Mouse (Mus musculus): ENCODE data around the gene Rps5.
"Not testable (repeated sequence)": the region's sequence is repeated elsewhere in the genome, so short reads cannot be mapped to it uniquely, and the experiment has no call there.

The Rps5 gene

DNA sequence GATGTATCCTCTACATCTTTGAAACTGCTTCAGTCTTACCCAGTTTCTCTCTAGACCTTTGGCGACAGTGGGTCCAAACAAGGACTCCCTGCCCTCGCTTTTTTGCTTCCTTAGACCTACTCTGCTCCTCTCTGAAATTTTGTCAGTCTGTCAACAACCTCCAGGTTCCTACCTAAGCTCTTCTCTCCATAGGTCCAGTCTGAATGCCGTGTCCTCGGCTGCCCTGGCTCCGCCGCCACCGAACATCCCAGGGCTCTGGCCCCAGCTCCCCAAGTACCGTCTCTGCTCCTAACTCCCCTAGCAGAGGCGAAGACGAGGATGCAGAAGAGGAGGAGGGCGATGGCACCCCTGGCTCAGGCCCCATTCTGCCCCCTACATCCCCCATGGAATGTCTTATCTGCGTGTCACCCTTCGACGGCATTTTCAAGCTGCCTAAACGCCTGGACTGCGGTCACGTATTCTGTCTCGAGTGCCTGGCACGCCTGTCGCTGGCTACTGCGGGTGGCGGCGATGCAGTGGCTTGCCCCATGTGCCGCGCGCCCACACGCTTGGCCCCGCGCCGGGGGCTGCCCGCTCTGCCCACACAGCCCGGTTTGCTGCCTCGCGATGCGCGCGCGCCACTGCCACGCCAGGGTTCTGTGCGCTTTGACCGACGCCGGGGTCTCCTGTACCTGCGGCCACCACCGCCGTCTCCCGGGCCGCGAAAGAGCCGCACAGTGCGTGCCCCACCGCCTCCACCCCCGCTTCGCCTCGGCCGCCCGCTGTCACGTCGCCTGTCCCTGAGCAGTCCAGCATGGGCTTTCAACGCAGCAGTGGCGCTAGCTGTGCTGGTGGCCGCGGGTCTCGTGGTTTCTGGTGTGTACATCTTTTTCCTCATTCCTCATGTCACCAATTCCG, 5.9 kb downstream of the Rps5 start:
- DNase-seq (ENCODE audit: low read depth, low spot score) = peak; percentile 24

- DNase-seq (ENCODE audit: low read depth, low spot score) = no peak
These were observed 11.6 kb downstream of the Rps5 start for GRCm38 (mm10) chr7:12933615-12934140.

DNA sequence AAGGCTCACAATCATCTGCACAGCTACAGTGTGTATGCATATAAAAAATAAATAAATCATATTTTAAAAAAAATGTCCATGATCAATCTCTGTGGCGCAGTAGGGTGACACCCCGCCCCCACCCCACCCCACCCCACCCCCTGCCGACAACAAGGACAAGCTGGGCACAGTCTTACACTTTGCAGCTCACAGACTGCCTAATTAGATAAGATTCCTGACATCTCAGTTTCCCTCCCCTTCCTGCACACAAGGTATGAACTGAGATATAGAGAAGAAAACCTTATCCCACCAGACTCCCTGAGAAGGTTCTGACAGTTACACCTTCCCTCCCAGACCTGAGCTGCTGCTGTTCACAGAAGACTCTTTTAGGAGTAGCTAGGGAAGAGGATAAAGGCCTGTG, 12.7 kb downstream of the Rps5 start:
- no peak for DNase-seq (ENCODE audit: low read depth, low spot score)

DNA sequence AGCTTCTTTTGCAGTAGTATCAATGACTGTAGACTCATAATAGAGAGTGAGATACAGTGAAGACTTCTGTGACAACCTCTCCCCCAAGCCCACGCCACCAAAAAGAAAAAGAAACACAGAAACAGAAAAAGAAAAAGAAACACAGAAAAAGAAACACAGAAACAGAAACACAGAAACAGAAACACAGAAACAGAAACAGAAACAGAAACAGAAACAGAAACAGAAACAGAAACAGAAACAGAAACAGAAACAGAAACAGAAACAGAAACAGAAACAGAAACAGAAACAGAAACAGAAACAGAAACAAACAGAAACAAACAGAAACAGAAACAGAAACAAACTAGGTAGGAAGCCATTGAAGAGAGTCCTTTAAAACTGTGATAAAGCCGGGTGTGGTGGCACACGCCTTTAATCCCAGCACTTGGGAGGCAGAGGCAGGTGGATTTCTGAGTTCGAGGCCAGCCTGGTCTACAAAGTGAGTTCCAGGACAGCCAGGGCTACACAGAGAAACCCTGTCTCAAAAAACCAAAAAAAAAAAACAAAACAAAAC, 15.2 kb downstream of the Rps5 start:
- not testable (repeated sequence) for DNase-seq (ENCODE audit: low read depth, low spot score)

DNA sequence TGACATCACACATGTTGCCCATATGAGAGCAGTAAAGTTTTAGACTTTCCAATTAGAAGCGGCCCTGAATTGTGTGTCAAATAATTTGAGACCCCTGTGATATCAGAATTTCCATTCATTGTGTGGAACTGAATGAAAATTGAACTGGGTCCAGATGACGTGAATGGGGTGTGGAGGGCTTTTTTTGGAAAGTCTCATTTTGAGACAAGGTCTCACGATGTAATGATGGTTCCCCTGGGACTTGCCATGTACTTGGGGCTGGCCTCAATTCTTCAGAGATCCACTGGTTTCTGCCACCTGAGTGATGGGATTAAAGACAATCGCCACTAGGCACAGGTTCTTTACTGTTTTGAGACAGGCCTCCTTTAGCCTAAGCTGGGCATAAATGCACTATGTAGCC, 18.5 kb downstream of the Rps5 start:
- DNase-seq (ENCODE audit: low read depth, low spot score) = no peak

GRCm38 (mm10) chr7:12943488-12943887, 21.4 kb downstream of the Rps5 start:
- peak; percentile 71 for DNase-seq (ENCODE audit: low read depth, low spot score)

DNA sequence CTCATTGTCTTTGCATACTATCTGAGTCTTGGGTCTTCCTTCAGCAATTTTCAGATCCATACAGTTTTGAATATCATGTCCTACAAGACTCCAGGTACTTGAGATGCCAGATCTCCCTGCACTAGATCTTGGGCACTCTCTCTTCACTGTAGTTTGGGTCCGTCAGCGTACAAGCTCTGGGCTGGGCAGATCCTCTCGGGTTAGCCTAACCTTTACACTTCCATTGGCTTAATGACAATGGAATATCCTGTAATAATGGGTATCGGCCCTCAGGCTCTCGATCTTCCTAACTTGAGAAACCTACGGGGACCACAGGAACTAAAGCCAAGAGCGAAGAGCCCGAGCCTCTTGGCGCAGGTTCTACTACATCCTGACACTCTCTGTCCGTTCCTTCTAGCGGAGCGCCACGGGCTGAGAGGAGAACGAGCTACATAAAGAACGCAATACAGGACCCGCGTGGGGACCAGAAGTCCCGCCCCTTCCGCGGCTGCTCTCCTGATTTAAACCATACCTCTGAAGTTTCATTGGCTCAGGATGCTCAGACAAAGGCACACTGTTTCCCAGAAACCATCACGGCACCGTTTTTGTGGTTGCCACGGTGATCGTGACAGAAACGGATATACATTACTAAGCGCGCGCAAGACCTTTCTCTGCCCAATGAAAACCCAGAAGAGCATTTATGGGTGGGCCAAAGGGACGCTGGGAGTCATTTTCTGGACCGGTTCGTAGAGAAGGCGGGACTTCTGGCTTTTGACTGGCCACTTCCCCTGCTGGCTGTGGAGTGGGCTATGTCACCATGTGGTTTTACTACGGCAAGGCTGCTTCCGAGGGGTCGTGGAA, 27.2 kb downstream of the Rps5 start:
- peak; percentile 96 for DNase-seq (ENCODE audit: low read depth, low spot score)

DNA sequence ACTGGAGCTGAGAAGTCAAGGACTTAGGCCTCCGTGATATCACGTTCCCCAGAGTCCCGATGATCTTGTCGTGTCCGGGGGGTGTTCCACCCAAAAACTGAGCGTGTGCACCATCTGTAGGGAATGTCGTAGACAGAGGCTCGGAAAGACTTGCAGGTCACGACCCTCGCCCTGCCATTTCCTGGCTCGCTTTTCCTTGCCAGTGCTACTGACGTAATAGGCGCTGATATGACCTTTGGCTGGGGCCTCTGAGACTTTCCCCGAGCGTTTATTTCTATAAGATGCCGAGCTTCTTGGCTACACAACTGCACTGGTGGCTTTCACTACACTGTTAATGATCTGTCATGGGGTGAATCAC, 27.8 kb downstream of the Rps5 start:
- no peak for DNase-seq (ENCODE audit: low read depth, low spot score)

- peak; percentile 42 for DNase-seq (ENCODE audit: low read depth, low spot score)
These were observed 32.8 kb downstream of the Rps5 start for GRCm38 (mm10) chr7:12954896-12955295.

DNA sequence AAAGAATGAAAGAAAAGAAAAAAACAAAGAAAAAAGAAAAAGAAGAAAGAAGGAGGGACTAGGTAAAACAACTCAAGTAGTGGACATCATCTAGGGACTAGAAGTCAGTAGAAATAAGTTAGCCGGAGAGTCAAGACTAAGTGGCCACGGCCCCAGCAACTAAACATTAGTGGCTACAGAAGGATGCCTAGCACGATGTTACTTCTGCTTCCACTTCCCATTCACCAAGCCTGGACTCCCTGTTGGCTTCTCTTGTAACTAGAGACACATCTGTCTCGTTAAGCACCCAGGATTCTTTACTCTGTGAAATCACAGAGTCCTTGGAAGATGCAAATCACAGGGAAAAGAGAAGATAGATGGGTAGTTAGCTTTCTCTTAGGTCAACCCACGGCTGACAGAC, 35.4 kb downstream of the Rps5 start:
- DNase-seq (ENCODE audit: low read depth, low spot score) = no peak

- DNase-seq (ENCODE audit: low read depth, low spot score) = no peak
These were observed 36.9 kb downstream of the Rps5 start for GRCm38 (mm10) chr7:12958948-12959347.

DNA sequence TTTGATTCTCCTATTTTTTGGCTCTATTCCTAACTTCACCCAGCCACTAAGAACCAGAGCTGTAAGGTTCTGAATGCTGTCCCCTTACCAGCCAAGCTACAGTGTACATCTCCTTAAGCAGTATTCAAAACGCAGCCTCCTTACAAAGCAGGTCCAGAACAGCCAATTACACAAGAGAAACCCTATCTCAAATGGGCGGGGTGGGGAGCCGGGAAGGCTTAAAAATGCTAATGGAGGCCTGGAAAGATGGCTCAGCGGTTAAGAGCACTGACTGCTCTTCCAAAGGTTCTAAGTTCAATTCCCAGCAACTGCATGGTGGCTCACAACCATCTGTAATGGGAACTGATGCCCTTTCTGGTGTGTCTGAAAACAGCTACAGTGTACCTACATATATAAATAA, 37.6 kb downstream of the Rps5 start:
- no peak for DNase-seq (ENCODE audit: low read depth, low spot score)

DNA sequence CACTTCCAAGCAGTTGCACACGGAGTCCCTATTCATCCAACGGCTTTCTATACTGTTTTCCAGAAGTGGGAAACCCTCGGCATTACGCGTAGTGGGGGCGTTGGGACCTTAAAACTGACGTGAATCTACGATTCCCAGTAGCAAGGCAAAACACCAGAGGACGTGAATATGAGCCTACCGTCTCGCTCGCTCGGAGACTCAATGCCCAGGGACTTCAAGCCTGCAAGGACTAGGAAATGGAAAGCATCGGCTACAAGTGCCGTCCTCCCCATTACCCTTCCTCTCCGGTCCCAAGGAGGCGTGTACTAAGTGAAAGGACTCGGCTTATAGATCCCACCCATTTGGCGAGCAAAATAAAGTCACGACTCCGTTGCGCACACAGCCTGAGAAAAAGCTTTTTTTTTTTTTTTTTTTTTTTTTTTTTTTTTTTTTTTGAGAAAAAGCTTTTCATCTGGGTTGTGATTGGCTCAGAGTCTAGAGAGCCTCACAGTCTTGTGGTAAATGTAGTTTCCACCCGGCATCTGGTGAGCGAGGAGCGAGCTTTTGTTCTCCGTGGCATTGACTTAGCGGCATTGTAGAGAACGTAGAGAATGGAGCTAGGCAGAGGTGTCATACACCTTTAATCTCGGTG, 39.5 kb downstream of the Rps5 start:
- peak; percentile 67 for DNase-seq (ENCODE audit: low read depth, low spot score)

- peak; percentile 92 for DNase-seq (ENCODE audit: low read depth, low spot score)
These were observed 43.6 kb downstream of the Rps5 start, which contains the start of gene Zfp324 for GRCm38 (mm10) chr7:12965678-12966091. Zfp324 (plus strand) TSS chr7:12965838.

- peak; percentile 77 for DNase-seq (ENCODE audit: low read depth, low spot score)
These were observed 44.2 kb downstream of the Rps5 start for GRCm38 (mm10) chr7:12966104-12966845.

- DNase-seq (ENCODE audit: low read depth, low spot score) = no peak
These were observed 48.8 kb downstream of the Rps5 start for GRCm38 (mm10) chr7:12970906-12971305.

Data from A20 (cell line).